Mouse (Mus musculus) liver, adult 2 months (tissue): ENCODE measurements at regions not wholly inside any gene's neighbourhood (a gene's known extent, or its start where the extent isn't known, plus 50 kb on each side); places are given as distances from the start of the nearest gene placed in this dataset.

Source experiments
- DNase-seq: peaks from one replicate; pipeline ENCODE4 v3.0.0-alpha.2; 2011; ENCODE audit warnings: low read depth, low spot score; ENCODE audit errors: extremely low read depth
- H3K27ac ChIP-seq: fragments of 200-500 bp; replicated peaks from 2 replicates; pipeline ENCODE4 v1.5.1; 2012; ENCODE audit warnings: low read depth, mild to moderate bottlenecking, control low read depth, inconsistent platforms, low read length; ENCODE audit not compliant: insufficient read depth
- H3K27me3 ChIP-seq: fragments of 200-500 bp; 2 replicates; pipeline ENCODE4 v1.6.1; 2012; ENCODE audit warnings: mild to moderate bottlenecking, moderate library complexity, low read length, inconsistent platforms; ENCODE audit not compliant: control insufficient read depth, insufficient read depth
- H3K36me3 ChIP-seq: fragments of 200-500 bp; 2 replicates; pipeline ENCODE4 v1.6.1; 2012; ENCODE audit warnings: low read length, inconsistent platforms; ENCODE audit not compliant: control insufficient read depth, insufficient read depth
- H3K4me1 ChIP-seq: fragments of 200-500 bp; 2 replicates; pipeline ENCODE4 v1.6.1; 2011; ENCODE audit warnings: low read length; ENCODE audit not compliant: control insufficient read depth, insufficient read depth
- H3K4me3 ChIP-seq: fragments of 200-500 bp; 2 replicates; pipeline ENCODE4 v1.5.1; 2011; ENCODE audit warnings: low read depth, mild to moderate bottlenecking, control low read depth, low read length, moderate library complexity; ENCODE audit not compliant: insufficient read depth
- H3K79me2 ChIP-seq: fragments of 200-500 bp; 2 replicates; pipeline ENCODE4 v1.6.1; 2012; ENCODE audit warnings: inconsistent platforms, mild to moderate bottlenecking, low read length, moderate library complexity; ENCODE audit not compliant: control insufficient read depth, insufficient read depth
- H3K9ac ChIP-seq: fragments of 200-500 bp; 2 replicates; pipeline ENCODE4 v1.6.1; 2012; ENCODE audit warnings: low read depth, mild to moderate bottlenecking, control low read depth, inconsistent platforms, low read length
- CTCF ChIP-seq: fragments of 200-500 bp; IDR thresholded peaks from 2 replicates; pipeline ENCODE4 v1.5.1; 2011; ENCODE audit warnings: low read depth, low read length, control low read depth
- POLR2A ChIP-seq: fragments of 200-500 bp; IDR thresholded peaks from 2 replicates; pipeline ENCODE4 v1.6.1; 2011; ENCODE audit warnings: low read length, control low read depth; ENCODE audit not compliant: insufficient read depth; ENCODE audit errors: extremely low read depth
- WGBS: fragments of 180-500 bp; shearing (Covaris S2); methylation state at CpG from one replicate; pipeline ENCODE4 v1.1.7; 2018; 5-methylcytosine and 5-hydroxymethylcytosine counted together

DNA sequence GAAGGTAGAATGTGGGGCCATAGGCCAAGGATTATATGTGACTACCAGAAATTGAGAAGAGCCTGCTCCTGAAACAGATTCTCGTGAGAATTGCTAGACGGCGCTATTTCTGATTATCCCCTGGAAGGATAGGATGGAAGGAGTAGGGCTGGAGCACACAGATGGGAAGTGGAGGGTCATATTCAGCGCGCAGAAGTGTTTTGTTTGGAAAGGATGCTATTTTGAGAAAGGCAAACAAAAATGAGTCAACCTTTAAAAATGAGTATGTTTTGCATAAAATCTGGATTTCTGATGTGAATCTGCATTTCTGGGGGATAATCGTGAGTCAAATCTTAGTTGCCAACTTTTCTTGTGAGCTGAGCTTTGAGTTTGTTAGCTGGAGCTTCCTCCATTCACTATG lies 58.1 kb upstream of the Fshb start:
- Histone ChIP-seq H3K27me3 (no peaks in the 10 kb centered on the region), H3K9ac (no peak overlapping the region), H3K4me1 (no peaks in the 10 kb centered on the region), H3K27ac (no peak overlapping the region), H3K79me2 (no peaks in the 10 kb centered on the region), H3K4me3 (no peak overlapping the region), H3K36me3 (no peaks in the 10 kb centered on the region)
- WGBS, result 85% methylated on average over 6 of the region's 6 CpGs
- TF ChIP-seq POLR2A, result no peak
- no peak for TF ChIP-seq CTCF
- no peak for DNase-seq

DNA sequence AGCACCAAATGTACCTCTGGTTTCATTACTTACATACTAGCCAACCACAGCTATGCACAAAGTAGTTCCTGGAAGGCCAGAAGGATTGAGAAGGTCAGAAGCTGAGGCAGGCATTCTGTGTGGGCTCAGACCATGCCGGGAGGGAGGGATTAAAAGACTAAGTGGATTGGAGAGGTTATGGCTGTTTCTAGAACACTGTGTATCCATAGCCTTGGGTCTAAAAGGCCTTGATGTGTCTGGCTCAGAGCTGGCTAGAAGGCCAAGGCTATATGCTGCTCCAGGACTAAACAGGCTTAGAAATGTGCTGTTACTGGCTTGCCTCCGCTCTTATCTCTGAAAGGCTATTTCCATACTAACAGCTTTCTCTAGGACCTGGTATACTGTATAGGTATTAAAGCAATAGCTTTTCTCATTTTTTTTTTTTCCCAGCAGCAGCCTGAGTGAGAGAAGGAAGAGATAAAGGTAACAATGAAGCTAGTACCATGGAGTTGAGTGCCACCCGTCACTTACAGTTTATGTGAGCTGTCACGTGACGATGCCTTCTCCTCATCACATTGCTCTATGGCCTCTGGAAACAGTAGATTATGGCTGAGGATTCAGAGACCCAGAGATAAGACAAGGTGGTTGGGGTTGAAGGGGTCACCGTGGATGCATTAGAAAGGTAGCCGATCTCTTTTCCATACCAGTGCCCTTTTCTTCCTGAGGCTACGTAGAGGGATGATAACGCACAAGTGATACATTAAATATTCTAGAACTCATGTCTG lies 59.4 kb upstream of the Fshb start:
- no peak overlapping the region for H3K4me3 ChIP-seq
- no peaks in the 10 kb centered on the region for H3K36me3 ChIP-seq
- no peak for DNase-seq
- 78% methylated on average over 9 of the region's 9 CpGs for WGBS
- H3K27ac ChIP-seq, result no peak overlapping the region
- no peaks in the 10 kb centered on the region for H3K79me2 ChIP-seq
- TF ChIP-seq CTCF, result no peak
- TF ChIP-seq POLR2A, result no peak
- no peaks in the 10 kb centered on the region for H3K4me1 ChIP-seq
- no peaks in the 10 kb centered on the region for H3K27me3 ChIP-seq
- H3K9ac ChIP-seq, result no peak overlapping the region

DNA sequence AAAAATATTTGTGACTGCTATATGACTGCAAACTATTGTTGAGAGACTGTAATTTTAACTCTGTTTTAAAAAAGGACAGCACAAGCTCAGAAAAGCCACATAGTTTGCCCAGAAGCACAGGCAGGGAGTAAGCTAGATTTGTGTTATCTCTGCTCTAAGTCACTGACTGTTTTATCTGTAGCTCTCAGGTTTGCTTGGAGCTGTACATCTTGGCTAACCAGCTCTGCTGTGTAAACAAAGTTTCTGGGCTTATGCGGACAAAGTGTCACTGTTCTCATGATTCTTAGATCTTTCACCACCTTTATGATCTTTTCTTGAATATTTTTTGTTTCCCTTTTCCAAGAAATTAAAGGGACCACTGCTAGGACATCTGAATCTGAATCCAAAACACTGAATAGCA lies 60.2 kb upstream of the Fshb start:
- no peak for DNase-seq
- H3K4me3 ChIP-seq, result no peak overlapping the region
- no peaks in the 10 kb centered on the region for H3K79me2 ChIP-seq
- no peak overlapping the region for H3K9ac ChIP-seq
- no peaks in the 10 kb centered on the region for H3K4me1 ChIP-seq
- 15% methylated on average over 1 of the region's 1 CpGs for WGBS
- TF ChIP-seq POLR2A (no peak), CTCF (no peak)
- no peaks in the 10 kb centered on the region for H3K27me3 ChIP-seq
- no peaks in the 10 kb centered on the region for H3K36me3 ChIP-seq
- H3K27ac ChIP-seq, result no peak overlapping the region

DNA sequence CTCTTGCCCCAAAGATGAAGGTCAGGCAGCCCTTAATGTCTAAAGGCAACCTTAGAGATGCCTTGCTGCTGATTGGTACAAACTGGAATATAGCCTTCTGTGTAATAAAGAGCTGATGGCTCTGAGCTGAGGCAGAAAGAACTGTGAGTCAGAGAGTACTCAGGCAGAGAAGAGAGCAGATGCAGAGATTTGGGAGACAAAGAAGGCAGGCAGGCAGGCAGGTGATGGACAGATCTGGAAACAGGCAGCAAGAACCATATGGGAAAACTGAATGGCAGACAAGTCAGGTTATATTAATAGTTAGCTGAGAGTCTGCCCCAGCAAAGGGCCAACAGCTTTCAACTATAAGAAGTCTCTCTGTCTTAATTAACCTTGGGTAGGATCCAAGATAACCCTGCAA lies 73.7 kb upstream of the Fshb start:
- Histone ChIP-seq H3K4me3 (no peak overlapping the region), H3K36me3 (no peaks in the 10 kb centered on the region), H3K79me2 (no peaks in the 10 kb centered on the region), H3K4me1 (no peaks in the 10 kb centered on the region), H3K9ac (no peak overlapping the region), H3K27me3 (no peaks in the 10 kb centered on the region), H3K27ac (no peak overlapping the region)
- TF ChIP-seq CTCF (no peak), POLR2A (no peak)
- DNase-seq, result no peak

DNA sequence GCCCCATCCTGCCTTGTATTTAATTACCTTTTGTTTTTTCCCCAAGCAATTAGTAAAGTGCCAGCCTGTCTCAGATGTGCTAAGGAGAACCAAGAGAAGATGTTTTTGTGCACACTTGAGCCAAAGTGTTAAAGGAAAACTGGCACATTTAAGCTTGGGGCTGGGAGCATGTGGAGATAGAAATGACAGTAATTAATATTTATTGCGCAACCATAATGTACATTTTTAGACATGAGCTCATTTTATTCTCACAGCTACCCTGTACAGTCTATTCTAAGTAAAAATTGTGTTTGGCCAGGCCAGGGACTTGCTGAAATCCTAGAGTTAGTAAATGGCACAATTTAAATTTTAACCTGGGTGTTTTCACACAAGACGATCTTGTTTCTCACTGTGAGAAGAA lies 89.9 kb upstream of the Fshb start:
- no peak overlapping the region for H3K27ac ChIP-seq
- DNase-seq, result no peak
- H3K36me3 ChIP-seq, result no peaks in the 10 kb centered on the region
- no peak for TF ChIP-seq CTCF
- TF ChIP-seq POLR2A, result no peak
- WGBS, result 88% methylated on average over 2 of the region's 2 CpGs
- no peak overlapping the region for H3K9ac ChIP-seq
- no peaks in the 10 kb centered on the region for H3K79me2 ChIP-seq
- no peak overlapping the region for H3K4me3 ChIP-seq
- H3K4me1 ChIP-seq, result no peaks in the 10 kb centered on the region
- H3K27me3 ChIP-seq, result no peaks in the 10 kb centered on the region

DNA sequence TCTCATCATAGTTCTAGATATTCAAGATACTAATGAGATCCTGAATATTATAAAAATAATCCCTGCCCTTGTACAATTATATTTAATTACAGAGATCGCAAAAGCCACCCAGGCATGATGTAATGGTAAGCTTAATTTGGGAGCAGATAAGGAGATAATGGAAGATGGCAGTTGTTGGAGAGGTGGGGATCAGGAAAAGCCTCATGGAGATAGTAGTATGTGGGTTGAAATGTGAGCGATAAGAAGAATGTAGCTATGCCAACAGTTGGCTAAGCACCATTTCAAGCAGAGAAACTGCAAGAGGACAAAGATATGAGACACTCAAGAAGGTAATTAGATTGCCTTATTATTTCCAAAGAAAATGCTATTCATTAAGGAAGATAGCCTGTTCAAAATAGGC lies 90.4 kb upstream of the Fshb start:
- H3K4me3 ChIP-seq, result no peak overlapping the region
- H3K79me2 ChIP-seq, result no peaks in the 10 kb centered on the region
- H3K36me3 ChIP-seq, result no peaks in the 10 kb centered on the region
- H3K4me1 ChIP-seq, result no peaks in the 10 kb centered on the region
- no peak for TF ChIP-seq POLR2A
- TF ChIP-seq CTCF, result no peak
- DNase-seq, result no peak
- H3K27ac ChIP-seq, result no peak overlapping the region
- 89% methylated on average over 2 of the region's 2 CpGs for WGBS
- no peak overlapping the region for H3K9ac ChIP-seq
- H3K27me3 ChIP-seq, result no peaks in the 10 kb centered on the region
